8 mouse cellular contexts compared by ENCODE assay signal in the genomic region with DNA sequence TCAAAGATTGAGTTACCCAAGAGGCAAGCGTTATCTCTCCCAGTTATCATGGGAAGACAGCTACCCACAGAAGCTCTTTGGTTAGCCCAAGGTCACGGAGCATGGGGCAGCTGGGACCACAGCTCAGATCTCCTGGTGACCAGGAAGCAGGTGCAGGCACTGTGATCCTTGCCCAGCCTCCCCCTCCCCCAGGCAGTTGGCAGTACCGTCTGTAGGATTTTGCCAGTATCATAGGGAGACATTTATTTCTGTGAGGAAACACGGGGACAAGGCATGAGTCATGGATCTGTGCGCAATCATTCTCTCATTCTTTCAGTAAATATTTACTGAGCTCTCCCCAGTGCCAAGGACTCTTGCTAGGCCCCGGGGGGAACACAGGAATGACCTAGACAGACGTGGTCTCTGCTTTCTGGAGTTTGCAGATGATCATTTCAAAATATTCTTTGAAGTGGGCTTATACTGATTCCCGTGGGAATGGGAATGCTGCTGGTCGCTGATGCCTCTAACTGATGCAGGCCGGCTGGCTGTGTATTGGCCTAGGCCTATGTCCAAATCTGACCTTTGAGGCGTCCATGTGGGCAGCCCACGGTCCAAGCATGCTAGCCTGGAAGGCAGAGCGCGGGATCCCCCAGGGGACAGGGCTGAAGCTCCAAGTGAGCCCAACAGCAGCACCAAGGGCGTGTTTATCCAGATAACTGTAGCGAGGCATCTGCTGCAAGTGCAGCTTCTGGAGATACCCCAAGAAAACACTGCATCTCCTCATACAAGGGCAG. TPM values are rescaled to one million over a fixed set of nuclear protein-coding genes. Genes with fewer than 3 reads are reported as not detected.
DNase-seq lines count a peak whose midpoint lies in the region; ATAC-seq lines count a peak whose summit lies in the region.

No protein-coding gene starts in this region.

- peaks cover 5% of the 10 kb centered on the region; the same call in 1 of the 2 replicates for H3K4me1 ChIP-seq in forebrain, embryonic 16.5 days (replicated peaks; ENCODE audit: control insufficient read depth, insufficient read depth, low read length)

- H3K9me3 ChIP-seq in forebrain, embryonic 16.5 days (ENCODE audit: control insufficient read depth, low read length): no peaks in the 10 kb centered on the region

- DNase-seq in urinary bladder, adult 2 months (ENCODE audit: low spot score): peak; percentile 58
- no peak for DNase-seq in urinary bladder, postnatal 4 days (ENCODE audit: low spot score in 2 of 2)
- DNase-seq in cerebellum, postnatal 14 days: peak; percentile 93 to 94
- DNase-seq in heart, postnatal 36 days: peak; percentile 67 to 75
- peak; percentile 27 to 77 for DNase-seq in left cerebral cortex, postnatal 25 days (ENCODE audit: low spot score in 2 of 2)
- no peak for DNase-seq in embryo, embryonic 10 days (ENCODE audit: low spot score)

- no peak overlapping the region for H3K27ac ChIP-seq in forebrain, embryonic 16.5 days (ENCODE audit: low read length)

- H3K27me3 ChIP-seq in forebrain, embryonic 16.5 days (replicated peaks; ENCODE audit: control insufficient read depth, insufficient read depth, low read length): no peaks in the 10 kb centered on the region

- no peak overlapping the region for H3K9ac ChIP-seq in forebrain, embryonic 16.5 days (replicated peaks; ENCODE audit: low read depth, low read length)

- no peak overlapping the region for H3K4me3 ChIP-seq in forebrain, embryonic 16.5 days (replicated peaks; ENCODE audit: low read length)

- WGBS in forebrain, embryonic 16.5 days: 78% methylated on average over 16 of the region's 16 CpGs

- H3K4me2 ChIP-seq in forebrain, embryonic 16.5 days (ENCODE audit: low read length): no peak overlapping the region

- intact Hi-C loops in heart, postnatal 36 days (cut with DNase I): no loop called here
- intact Hi-C loops in left cerebral cortex, postnatal 25 days (cut with DNase I): loop anchor here (2.0 kb wide), 1 partner anchor 41 kb away; no protein-coding TSS in a partner anchor

- ATAC-seq in megakaryocyte-erythroid progenitor cell, adult 5-6 weeks (replicated peaks; ENCODE audit: low FRiP score, low TSS enrichment, poor library complexity, severe bottlenecking): peak; percentile 88
- no peak for ATAC-seq in forebrain, embryonic 16.5 days

- no peaks in the 10 kb centered on the region for H3K36me3 ChIP-seq in forebrain, embryonic 16.5 days (ENCODE audit: control insufficient read depth, insufficient read depth)

RNA-seq across cellular contexts. Expression of gene Tgfbr1, which starts 59.1 kb away (rescaled TPM):
- 29.0 TPM in 2 replicates for polyA plus RNA-seq in urinary bladder, adult 2 months (2012; rRNA removed)
- total RNA-seq in heart, postnatal 36 days (2021): 10 to 100 TPM; 16.2 to 18.7 TPM
- total RNA-seq in left cerebral cortex, postnatal 25 days (2021): 10 to 100 TPM; 18.4 to 18.8 TPM
- total RNA-seq in megakaryocyte-erythroid progenitor cell, adult 5-6 weeks (2014; fragmentation: Nextera tagmentation): 11.1 and 11.6 TPM in 2 replicates
- total RNA-seq in megakaryocyte-erythroid progenitor cell, adult 5-6 weeks (2017): 8.5 and 17.7 TPM in 2 replicates
- 46.5 and 53.9 TPM in 2 replicates for polyA plus RNA-seq in forebrain, embryonic 16.5 days (2015; fragmentation: Nextera tagmentation; extraction: Ambion mirVana)

Comparison
In these comparisons a context has a peak if more than half of its experiments do, and no peak if none do; other contexts are left out.
1. DNase-seq: peak in urinary bladder, adult 2 months (single experiment), cerebellum, postnatal 14 days (2 of 2), heart, postnatal 36 days (2 of 2) and left cerebral cortex, postnatal 25 days (2 of 2); none in urinary bladder, postnatal 4 days (0 of 2) and embryo, embryonic 10 days (single experiment).